Mouse (Mus musculus) cerebellum, adult 2 months (tissue): ENCODE data around the gene Nos3.

Experiments
- CTCF ChIP-seq: fragments of 200-500 bp; IDR thresholded peaks from 2 replicates; pipeline ENCODE4 v1.5.1; 2011; ENCODE audit warnings: low read depth, mild to moderate bottlenecking, control low read depth, low read length, moderate library complexity, borderline replicate concordance; ENCODE audit not compliant: insufficient read depth
- POLR2A ChIP-seq: fragments of 200-500 bp; IDR thresholded peaks from 2 replicates; pipeline ENCODE4 v1.6.1; 2011; ENCODE audit warnings: low read length, control low read depth, borderline replicate concordance; ENCODE audit not compliant: insufficient read depth

GRCm38 (mm10) chr5:24428596-24428995 is 64.0 kb downstream of the Nos3 start:
- no peak for TF ChIP-seq CTCF
- TF ChIP-seq POLR2A: no peak
